Mouse (Mus musculus) liver, postnatal 0 days (tissue): ENCODE measurements at regions not wholly inside any gene's neighbourhood (a gene's known extent, or its start where the extent isn't known, plus 50 kb on each side); places are given as distances from the start of the nearest gene placed in this dataset.

ENCODE experiments used
- ATAC-seq: fragments of 200-750 bp; cut with Nextera tagmentation; 2 replicates; pipeline ENCODE4 v1.8.0; 2017; ENCODE audit warnings: mild to moderate bottlenecking, moderate library complexity
- DNase-seq: peaks from one replicate; pipeline ENCODE4 v3.0.0-alpha.2; 2016
- H3K27ac ChIP-seq: fragments of 300-500 bp; sonication (generic); 2 replicates; pipeline ENCODE4 v1.5.1; 2014; ENCODE audit warnings: antibody characterized with exemption, moderate library complexity, mild to moderate bottlenecking, low read depth
- H3K27me3 ChIP-seq: fragments of 300-500 bp; sonication (generic); 2 replicates; pipeline ENCODE4 v1.6.1; 2014; ENCODE audit warnings: low read length, control low read depth, mixed read lengths; ENCODE audit not compliant: insufficient read depth
- H3K36me3 ChIP-seq: fragments of 300-500 bp; sonication (generic); replicated peaks from 2 replicates; pipeline ENCODE4 v1.6.1; 2014; ENCODE audit warnings: mild to moderate bottlenecking, control low read depth, low read length, moderate library complexity, mixed read lengths; ENCODE audit not compliant: insufficient read depth
- H3K4me1 ChIP-seq: fragments of 300-500 bp; sonication (generic); 2 replicates; pipeline ENCODE4 v1.6.1; 2014; ENCODE audit warnings: antibody characterized with exemption, mild to moderate bottlenecking, control low read depth; ENCODE audit not compliant: insufficient read depth
- H3K4me2 ChIP-seq: fragments of 300-500 bp; sonication (generic); 2 replicates; pipeline ENCODE4 v1.6.1; 2014; ENCODE audit warnings: low read depth, mild to moderate bottlenecking, low read length, moderate library complexity, mixed read lengths
- H3K4me3 ChIP-seq: fragments of 300-500 bp; sonication (generic); 2 replicates; pipeline ENCODE4 v1.5.1; 2014; ENCODE audit warnings: low read depth, low read length
- H3K9ac ChIP-seq: fragments of 300-500 bp; sonication (generic); replicated peaks from 2 replicates; pipeline ENCODE4 v1.6.1; 2014; ENCODE audit warnings: mild to moderate bottlenecking, moderate library complexity
- H3K9me3 ChIP-seq: fragments of 300-500 bp; sonication (generic); 2 replicates; pipeline ENCODE4 v1.6.1; 2016; ENCODE audit warnings: mild to moderate bottlenecking, control low read depth, low read length, mixed read lengths
- CTCF ChIP-seq: sonication (generic); IDR thresholded peaks from 2 replicates; pipeline ENCODE4 v1.5.1; 2016; ENCODE audit warnings: antibody characterized with exemption, low read depth
- EP300 ChIP-seq: IDR thresholded peaks from 2 replicates; pipeline ENCODE4 v1.6.1; 2016; ENCODE audit warnings: antibody characterized with exemption, low read depth, mild to moderate bottlenecking
- WGBS: fragments of 180-500 bp; shearing (Covaris S2); extraction: QIAGEN DNeasy Blood & Tissue Kit; methylation state at CpG from one replicate; pipeline ENCODE4 v1.1.7; 2014; ENCODE audit not compliant: insufficient replicate concordance; 5-methylcytosine and 5-hydroxymethylcytosine counted together

GRCm38 (mm10) chr2:167783374-167783773, 93.8 kb upstream of the Tmem189 start:
- peaks cover 25% of the 10 kb centered on the region for H3K4me1 ChIP-seq
- TF ChIP-seq EP300 (no peak), CTCF (no peak)
- no peaks in the 10 kb centered on the region for H3K36me3 ChIP-seq
- WGBS = 52% methylated on average over 3 of the region's 3 CpGs
- no peak for DNase-seq
- ATAC-seq = peak; percentile 66
- H3K4me2 ChIP-seq = no peak overlapping the region
- H3K27ac ChIP-seq = peak overlapping the region; percentile 6; the same call in 1 of the 2 replicates
- H3K9me3 ChIP-seq = no peaks in the 10 kb centered on the region
- H3K4me3 ChIP-seq = no peak overlapping the region
- no peak overlapping the region for H3K9ac ChIP-seq
- no peaks in the 10 kb centered on the region for H3K27me3 ChIP-seq

- WGBS = 47% methylated on average over 27 of the region's 27 CpGs
- H3K36me3 ChIP-seq = no peaks in the 10 kb centered on the region
- H3K27me3 ChIP-seq = no peaks in the 10 kb centered on the region
- no peak for ATAC-seq
- no peak overlapping the region for H3K4me2 ChIP-seq
- H3K9me3 ChIP-seq = no peaks in the 10 kb centered on the region
- peak overlapping the region; percentile 34; the same call in 1 of the 2 replicates for H3K27ac ChIP-seq
- TF ChIP-seq CTCF = no peak
- no peak for TF ChIP-seq EP300
- H3K4me1 ChIP-seq = peaks cover 35% of the 10 kb centered on the region
- H3K9ac ChIP-seq = no peak overlapping the region
- peak; percentile 47 for DNase-seq
- H3K4me3 ChIP-seq = no peak overlapping the region
These were observed 92.8 kb upstream of the Tmem189 start for GRCm38 (mm10) chr2:167782231-167782999.

- Histone ChIP-seq H3K4me1 (peaks cover 43% of the 10 kb centered on the region), H3K9ac (no peak overlapping the region), H3K27me3 (no peaks in the 10 kb centered on the region), H3K27ac (peak overlapping the region; percentile 34; the same call in 1 of the 2 replicates), H3K9me3 (no peaks in the 10 kb centered on the region), H3K4me3 (no peak overlapping the region), H3K36me3 (no peaks in the 10 kb centered on the region), H3K4me2 (no peak overlapping the region)
- 0 out of 2 replicates have a peak, but pooled peaks have one; percentile 40 for TF ChIP-seq EP300
- no peak for TF ChIP-seq CTCF
- DNase-seq (no peak), ATAC-seq (no peak)
- WGBS = 74% methylated on average over 13 of the region's 13 CpGs
These were observed 91.9 kb upstream of the Tmem189 start for GRCm38 (mm10) chr2:167781496-167781895.

- WGBS = 64% methylated on average over 10 of the region's 10 CpGs
- Histone ChIP-seq H3K9me3 (no peaks in the 10 kb centered on the region), H3K4me2 (peak overlapping the region; percentile 87), H3K27ac (peak overlapping the region; percentile 98), H3K4me3 (no peak overlapping the region), H3K36me3 (no peaks in the 10 kb centered on the region), H3K27me3 (no peaks in the 10 kb centered on the region), H3K4me1 (peaks cover 65% of the 10 kb centered on the region), H3K9ac (peak overlapping the region; percentile 77; the same call in 1 of the 2 replicates)
- ATAC-seq (no peak), DNase-seq (no peak)
- TF ChIP-seq EP300 (no peak), CTCF (no peak)
These were observed 89.1 kb upstream of the Tmem189 start for GRCm38 (mm10) chr2:167778691-167779090.

DNA sequence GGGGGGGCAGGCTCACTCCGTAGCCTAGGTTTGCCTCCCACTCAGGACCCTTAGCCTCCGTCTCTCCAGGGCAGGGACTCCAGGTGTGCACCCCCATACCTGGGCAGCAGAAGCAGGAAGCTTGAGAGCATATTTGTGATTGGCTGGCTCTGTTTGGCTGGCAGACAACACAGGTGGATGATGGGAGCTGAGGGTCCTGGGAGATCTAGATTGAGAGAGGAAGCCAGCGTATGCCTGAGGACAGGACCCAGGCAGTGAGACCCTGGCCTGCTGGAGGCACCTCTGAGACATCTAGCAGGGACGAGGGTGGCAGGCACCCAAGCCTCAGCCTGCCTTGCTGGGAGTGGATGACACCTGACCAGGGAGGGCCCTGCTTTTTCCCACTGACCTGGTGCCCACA, 88.6 kb upstream of the Tmem189 start:
- no peaks in the 10 kb centered on the region for H3K27me3 ChIP-seq
- H3K9me3 ChIP-seq = no peaks in the 10 kb centered on the region
- no peak for TF ChIP-seq EP300
- TF ChIP-seq CTCF = no peak
- H3K27ac ChIP-seq = peak overlapping the region; percentile 98
- peak overlapping the region; percentile 55 for H3K4me3 ChIP-seq
- H3K9ac ChIP-seq = peak overlapping the region; percentile 77; the same call in 1 of the 2 replicates
- WGBS = 43% methylated on average over 4 of the region's 4 CpGs
- H3K4me1 ChIP-seq = peaks cover 62% of the 10 kb centered on the region
- DNase-seq (no peak), ATAC-seq (no peak)
- no peaks in the 10 kb centered on the region for H3K36me3 ChIP-seq
- peak overlapping the region; percentile 87 for H3K4me2 ChIP-seq

DNA sequence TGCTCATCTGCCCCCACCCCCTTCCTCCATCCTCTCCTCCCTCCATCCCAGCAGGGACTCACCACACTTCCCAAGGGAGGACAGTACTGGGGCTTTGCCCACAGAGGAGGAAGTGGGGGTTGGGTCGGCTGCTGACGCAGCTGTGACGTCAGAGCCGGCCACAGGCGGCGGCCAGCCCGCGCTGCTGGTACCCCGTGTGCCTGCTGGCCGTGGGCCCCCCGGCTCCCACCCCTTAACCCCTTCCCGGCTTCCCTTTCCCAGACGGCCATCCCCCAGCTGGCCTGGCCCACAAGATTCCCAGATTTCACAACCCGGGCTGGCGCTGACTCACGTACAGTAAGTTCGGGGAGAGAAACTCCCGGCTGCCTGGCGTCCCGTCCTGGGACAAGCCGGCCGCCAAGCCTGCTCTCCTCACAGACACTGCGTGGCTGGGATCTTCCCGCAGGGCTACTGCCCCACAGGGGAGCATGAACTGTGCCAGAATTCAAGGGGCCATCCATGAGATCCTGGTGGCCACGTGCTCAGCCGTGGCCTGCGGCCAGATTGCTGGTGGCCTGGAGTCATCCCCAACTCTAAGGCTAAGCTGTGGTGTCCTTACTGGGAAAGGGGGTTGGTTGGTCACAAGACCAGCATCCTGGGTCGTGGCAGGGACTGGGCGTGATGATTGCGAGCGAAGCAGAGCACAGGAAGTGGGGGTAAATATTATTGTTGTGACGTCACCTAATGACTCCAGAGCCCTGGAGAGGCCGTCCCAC, 87.9 kb upstream of the Tmem189 start:
- Histone ChIP-seq H3K4me1 (peaks cover 57% of the 10 kb centered on the region), H3K4me2 (peak overlapping the region; percentile 87), H3K36me3 (no peaks in the 10 kb centered on the region), H3K4me3 (peak overlapping the region; percentile 55), H3K9me3 (no peaks in the 10 kb centered on the region), H3K27me3 (no peaks in the 10 kb centered on the region), H3K9ac (peak overlapping the region; percentile 77), H3K27ac (peak overlapping the region; percentile 98)
- DNase-seq (peak; percentile 87), ATAC-seq (peak; percentile 76)
- no peak for TF ChIP-seq CTCF
- peak; percentile 79; the same call in 1 of the 2 replicates for TF ChIP-seq EP300
- WGBS = under 1% methylated on average over 31 of the region's 33 CpGs
